Mouse (Mus musculus): ENCODE measurements around the gene Ap3s2. TPM values are rescaled to one million over a fixed set of nuclear protein-coding genes. Genes with fewer than 3 reads are reported as not detected.

Ap3s2 gene
- polyA plus RNA-seq, 2 experiments, result 23.1 to 27.3 TPM

GRCm38 (mm10) chr7:79832980-79833379 is 87.5 kb downstream of the Ap3s2 start:
- peaks cover 36% of the 10 kb centered on the region for H3K36me3 ChIP-seq (ENCODE audit: control insufficient read depth, insufficient read depth, low read length)
- no peak overlapping the region for H3K9ac ChIP-seq (ENCODE audit: low read depth, low read length, severe bottlenecking)
- DNase-seq (ENCODE audit: low spot score) (no peak), ATAC-seq (ENCODE audit: low FRiP score, low read depth) (no peak)
- no peak overlapping the region for H3K4me3 ChIP-seq (replicated peaks; ENCODE audit: low read length)
- H3K4me1 ChIP-seq (ENCODE audit: control insufficient read depth, insufficient read depth, low read length), result no peaks in the 10 kb centered on the region
- H3K27ac ChIP-seq (replicated peaks; ENCODE audit: low read depth, low read length), result no peak overlapping the region
- no peak overlapping the region for H3K4me2 ChIP-seq (replicated peaks; ENCODE audit: low read depth, low read length, severe bottlenecking)
- H3K9me3 ChIP-seq (ENCODE audit: control insufficient read depth, low read length), result no peaks in the 10 kb centered on the region
- no peak for TF ChIP-seq POLR2A (IDR thresholded peaks at IDR 0.05; ENCODE audit: borderline replicate concordance, extremely low read depth, insufficient read depth, insufficient read length)
- H3K27me3 ChIP-seq (ENCODE audit: control insufficient read depth, insufficient read depth, low read length), result no peaks in the 10 kb centered on the region

DNA sequence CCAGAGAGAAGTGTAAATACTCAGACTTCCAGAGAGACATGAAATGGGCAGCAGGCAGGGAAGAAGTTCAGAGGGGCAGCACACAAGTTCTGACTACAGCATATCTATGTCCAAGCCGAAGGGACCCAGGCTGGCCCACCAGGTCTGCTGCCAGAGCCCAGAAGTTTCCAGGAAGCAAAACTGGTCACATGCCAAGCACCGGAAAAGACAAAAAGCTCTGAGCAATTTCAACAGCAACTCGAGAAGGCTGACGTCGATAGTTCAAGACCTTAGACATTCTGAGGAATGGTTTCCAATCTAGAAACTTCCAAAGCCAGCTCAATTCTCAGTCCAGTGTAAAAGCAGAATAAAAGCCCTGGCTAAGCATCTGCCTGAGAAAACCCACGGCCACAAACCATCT is 88.9 kb downstream of the Ap3s2 start:
- TF ChIP-seq POLR2A (IDR thresholded peaks at IDR 0.05; ENCODE audit: borderline replicate concordance, extremely low read depth, insufficient read depth, insufficient read length), result no peak
- Histone ChIP-seq H3K27ac (replicated peaks; ENCODE audit: low read depth, low read length) (no peak overlapping the region), H3K9me3 (ENCODE audit: control insufficient read depth, low read length) (no peaks in the 10 kb centered on the region), H3K4me1 (ENCODE audit: control insufficient read depth, insufficient read depth, low read length) (no peaks in the 10 kb centered on the region), H3K4me3 (replicated peaks; ENCODE audit: low read length) (no peak overlapping the region), H3K9ac (ENCODE audit: low read depth, low read length, severe bottlenecking) (no peak overlapping the region), H3K4me2 (replicated peaks; ENCODE audit: low read depth, low read length, severe bottlenecking) (no peak overlapping the region), H3K27me3 (ENCODE audit: control insufficient read depth, insufficient read depth, low read length) (no peaks in the 10 kb centered on the region), H3K36me3 (ENCODE audit: control insufficient read depth, insufficient read depth, low read length) (peaks cover 34% of the 10 kb centered on the region)
- no peak for ATAC-seq (ENCODE audit: low FRiP score, low read depth)
- DNase-seq (ENCODE audit: low spot score), result peak; percentile 43
- WGBS, result 69% methylated on average over 6 of the region's 6 CpGs

DNA sequence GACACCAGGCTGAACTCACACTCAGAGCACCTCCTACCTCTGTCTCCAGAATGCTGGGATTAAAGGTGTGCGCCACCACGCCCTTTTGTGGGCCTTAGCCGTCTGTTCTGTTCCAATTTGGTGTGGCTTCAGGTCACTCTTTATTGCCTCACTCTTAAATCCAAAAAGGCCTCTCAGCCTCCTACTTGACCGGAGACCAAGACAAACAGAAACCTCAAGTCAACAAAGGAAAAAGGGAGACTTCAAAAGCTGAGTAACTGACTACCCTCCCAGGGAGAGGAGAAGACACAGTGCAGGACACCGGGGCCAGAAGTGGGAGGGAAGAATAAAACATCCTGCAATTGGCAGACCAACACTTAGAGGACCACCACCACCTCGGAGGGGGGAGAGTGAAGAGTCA is 89.3 kb downstream of the Ap3s2 start:
- Histone ChIP-seq H3K36me3 (ENCODE audit: control insufficient read depth, insufficient read depth, low read length) (peaks cover 35% of the 10 kb centered on the region), H3K4me2 (replicated peaks; ENCODE audit: low read depth, low read length, severe bottlenecking) (no peak overlapping the region), H3K27ac (replicated peaks; ENCODE audit: low read depth, low read length) (no peak overlapping the region), H3K9me3 (ENCODE audit: control insufficient read depth, low read length) (no peaks in the 10 kb centered on the region), H3K9ac (ENCODE audit: low read depth, low read length, severe bottlenecking) (no peak overlapping the region), H3K4me3 (replicated peaks; ENCODE audit: low read length) (no peak overlapping the region), H3K27me3 (ENCODE audit: control insufficient read depth, insufficient read depth, low read length) (no peaks in the 10 kb centered on the region), H3K4me1 (ENCODE audit: control insufficient read depth, insufficient read depth, low read length) (no peaks in the 10 kb centered on the region)
- no peak for TF ChIP-seq POLR2A (IDR thresholded peaks at IDR 0.05; ENCODE audit: borderline replicate concordance, extremely low read depth, insufficient read depth, insufficient read length)
- no peak for DNase-seq (ENCODE audit: low spot score)
- ATAC-seq (ENCODE audit: low FRiP score, low read depth), result no peak
- WGBS, result 45% methylated on average over 6 of the region's 6 CpGs

DNA sequence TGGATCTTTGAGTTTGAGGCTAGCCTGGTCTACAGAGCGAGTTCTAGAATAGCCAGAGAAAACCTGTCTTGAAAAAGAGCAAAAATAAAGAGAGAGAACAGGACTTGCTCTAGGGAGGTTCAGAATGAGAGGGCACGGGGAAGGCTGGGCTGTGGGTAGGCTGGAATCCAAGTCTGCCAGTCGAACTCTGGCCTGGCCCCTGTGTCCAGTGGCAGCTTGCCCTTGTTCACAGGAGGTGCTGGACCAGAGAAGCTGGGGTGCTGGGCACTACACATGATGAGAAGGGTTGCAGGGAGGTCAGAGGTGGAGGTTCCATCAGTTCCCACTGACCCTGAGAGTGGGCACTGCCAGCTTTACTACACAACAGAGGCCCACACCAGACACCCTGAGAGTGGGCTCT is 92.1 kb downstream of the Ap3s2 start:
- H3K36me3 ChIP-seq (ENCODE audit: control insufficient read depth, insufficient read depth, low read length), result peaks cover 33% of the 10 kb centered on the region
- WGBS, result 78% methylated on average over 3 of the region's 3 CpGs
- ATAC-seq (ENCODE audit: low FRiP score, low read depth) (no peak), DNase-seq (ENCODE audit: low spot score) (no peak)
- no peaks in the 10 kb centered on the region for H3K9me3 ChIP-seq (ENCODE audit: control insufficient read depth, low read length)
- no peak overlapping the region for H3K9ac ChIP-seq (ENCODE audit: low read depth, low read length, severe bottlenecking)
- no peak for TF ChIP-seq POLR2A (IDR thresholded peaks at IDR 0.05; ENCODE audit: borderline replicate concordance, extremely low read depth, insufficient read depth, insufficient read length)
- H3K27ac ChIP-seq (replicated peaks; ENCODE audit: low read depth, low read length), result no peak overlapping the region
- no peak overlapping the region for H3K4me2 ChIP-seq (replicated peaks; ENCODE audit: low read depth, low read length, severe bottlenecking)
- no peak overlapping the region for H3K4me3 ChIP-seq (replicated peaks; ENCODE audit: low read length)
- no peaks in the 10 kb centered on the region for H3K4me1 ChIP-seq (ENCODE audit: control insufficient read depth, insufficient read depth, low read length)
- no peaks in the 10 kb centered on the region for H3K27me3 ChIP-seq (ENCODE audit: control insufficient read depth, insufficient read depth, low read length)

Small RNA genes lying within 50 kb of the gene (microRNA-seq; reads per million reads assigned to microRNA genes)
- gene Gm24541, result not detected

Other genes starting within 250 kb of the Ap3s2 start
- gene Kif7, start 204.9 kb downstream of the Ap3s2 start, polyA plus RNA-seq (2012; rRNA removed), result 14.6 and 14.9 TPM in 2 replicates
- gene Kif7, start 204.9 kb downstream of the Ap3s2 start, polyA plus RNA-seq (2014; fragmentation: Nextera tagmentation; extraction: Ambion mirVana), result 7.2 and 8.2 TPM in 2 replicates
- gene Plin1, start 187.7 kb downstream of the Ap3s2 start, polyA plus RNA-seq (2012; rRNA removed), result 0.21 and 0.23 TPM in 2 replicates
- not detected in 2 replicates for gene Plin1, start 187.7 kb downstream of the Ap3s2 start, polyA plus RNA-seq (2014; fragmentation: Nextera tagmentation; extraction: Ambion mirVana)
- gene Pex11a, start 177.5 kb downstream of the Ap3s2 start, polyA plus RNA-seq (2012; rRNA removed), result 9.0 TPM in 2 replicates
- 10.1 and 10.3 TPM in 2 replicates for gene Pex11a, start 177.5 kb downstream of the Ap3s2 start, polyA plus RNA-seq (2014; fragmentation: Nextera tagmentation; extraction: Ambion mirVana)
- gene Wdr93, start 177.5 kb downstream of the Ap3s2 start, polyA plus RNA-seq (2012; rRNA removed), result 0.20 and 0.21 TPM in 2 replicates
- 0.12 TPM in 1 of 2 replicates, not detected in the other for gene Wdr93, start 177.5 kb downstream of the Ap3s2 start, polyA plus RNA-seq (2014; fragmentation: Nextera tagmentation; extraction: Ambion mirVana)
- gene Mesp1, start 126.9 kb downstream of the Ap3s2 start, polyA plus RNA-seq (2012; rRNA removed), result 0.06 and 0.20 TPM in 2 replicates
- 0.23 TPM in 1 of 2 replicates, not detected in the other for gene Mesp1, start 126.9 kb downstream of the Ap3s2 start, polyA plus RNA-seq (2014; fragmentation: Nextera tagmentation; extraction: Ambion mirVana)
- 0.67 and 1.00 TPM in 2 replicates for gene Mesp2, start 109.9 kb downstream of the Ap3s2 start, polyA plus RNA-seq (2012; rRNA removed)
- 0.50 and 0.65 TPM in 2 replicates for gene Mesp2, start 109.9 kb downstream of the Ap3s2 start, polyA plus RNA-seq (2014; fragmentation: Nextera tagmentation; extraction: Ambion mirVana)
- gene Anpep, start 59.6 kb downstream of the Ap3s2 start, polyA plus RNA-seq (2012; rRNA removed), result 39.5 and 39.8 TPM in 2 replicates
- gene Anpep, start 59.6 kb downstream of the Ap3s2 start, polyA plus RNA-seq (2014; fragmentation: Nextera tagmentation; extraction: Ambion mirVana), result 26.6 and 31.3 TPM in 2 replicates
- 14.8 and 15.3 TPM in 2 replicates for gene Arpin, start 14.7 kb upstream of the Ap3s2 start, polyA plus RNA-seq (2012; rRNA removed)
- 25.6 and 26.8 TPM in 2 replicates for gene Arpin, start 14.7 kb upstream of the Ap3s2 start, polyA plus RNA-seq (2014; fragmentation: Nextera tagmentation; extraction: Ambion mirVana)
- gene Zfp710, start 104.2 kb upstream of the Ap3s2 start, polyA plus RNA-seq (2012; rRNA removed), result 24.7 and 35.5 TPM in 2 replicates
- gene Zfp710, start 104.2 kb upstream of the Ap3s2 start, polyA plus RNA-seq (2014; fragmentation: Nextera tagmentation; extraction: Ambion mirVana), result 15.0 and 16.9 TPM in 2 replicates
- 457 and 501 TPM in 2 replicates for gene Idh2, start 194.7 kb upstream of the Ap3s2 start, polyA plus RNA-seq (2012; rRNA removed)
- 580 and 595 TPM in 2 replicates for gene Idh2, start 194.7 kb upstream of the Ap3s2 start, polyA plus RNA-seq (2014; fragmentation: Nextera tagmentation; extraction: Ambion mirVana)